Mouse (Mus musculus): ENCODE data around the gene Kifc3.

GRCm38 (mm10) chr8:95242099-95242825 lies 39.6 kb upstream of the Kifc3 start:
- no peak for TF ChIP-seq CTCF (conservative IDR thresholded peaks at IDR 0.05; ENCODE audit: low read length)
- no peak for TF ChIP-seq NANOG (IDR thresholded peaks at IDR 0.05; ENCODE audit: borderline replicate concordance, low read length)
